Mouse (Mus musculus): ENCODE data around the gene Gm11111.
"Not testable (repeated sequence)": the region's sequence is repeated elsewhere in the genome, so short reads cannot be mapped to it uniquely, and the experiment has no call there.

Gm11111 gene

DNA sequence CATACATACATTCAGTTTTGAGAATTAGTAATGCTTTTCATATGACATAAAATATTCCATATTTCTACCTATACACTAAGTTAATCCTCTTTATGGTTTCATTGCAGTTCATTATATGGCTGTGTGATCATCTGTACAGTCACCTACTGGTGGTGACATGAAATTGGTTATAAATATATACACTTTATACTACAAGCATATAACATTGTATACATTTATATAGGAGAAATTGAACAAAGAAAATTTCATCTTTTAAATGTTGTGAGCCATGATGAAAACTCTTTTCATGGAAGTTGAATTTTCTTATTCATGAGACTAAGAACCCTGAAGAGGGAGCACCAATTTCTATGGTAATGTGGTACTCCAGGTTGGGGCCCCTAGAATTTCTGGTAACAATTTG lies at the start of gene Gm11111:
TSS of gene Gm11111 (plus strand) at position 301 of the 400 bp plus-strand sequence.
- no peak for DNase-seq (ENCODE audit: low read depth, low spot score)

DNA sequence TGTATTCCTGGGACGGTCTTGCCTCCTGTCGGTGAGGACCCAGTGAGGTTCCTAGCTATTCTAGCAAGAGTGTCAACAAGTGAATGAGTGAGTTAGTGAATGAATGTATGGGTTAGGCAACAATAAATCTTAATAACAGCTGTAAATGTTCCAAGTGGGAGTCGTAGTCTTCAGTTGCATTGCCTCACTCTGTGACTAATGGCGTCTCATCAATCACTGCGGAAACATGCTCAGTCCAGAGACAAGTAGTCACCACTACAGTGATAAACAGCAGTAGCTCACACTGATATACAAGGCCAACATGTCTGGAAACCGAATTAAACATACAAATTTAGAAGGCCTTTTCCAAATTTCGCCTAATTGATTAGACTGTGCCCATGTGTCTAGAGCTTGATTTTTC lies 36.3 kb upstream of the Gm11111 start:
- DNase-seq (ENCODE audit: low read depth, low spot score) = no peak

DNA sequence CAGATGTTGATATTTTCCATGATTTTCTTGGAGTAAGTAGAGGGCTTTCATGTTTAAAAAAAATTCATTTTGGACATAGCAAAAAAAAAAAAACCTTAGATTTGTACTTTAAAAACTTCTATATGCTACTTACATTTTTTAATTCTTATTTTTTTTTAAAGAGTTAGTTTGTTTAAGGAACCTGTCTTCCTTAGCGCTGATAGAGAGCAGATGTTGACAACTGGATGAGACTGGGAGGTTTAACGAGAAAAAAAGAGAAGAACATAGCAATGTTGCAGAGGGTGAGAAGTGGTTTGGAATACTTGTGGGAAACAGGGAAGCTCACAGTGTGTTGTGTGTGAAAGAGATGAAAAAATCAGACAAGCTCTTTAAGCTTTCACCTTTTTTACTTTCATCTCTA lies 32.4 kb upstream of the Gm11111 start:
- no peak for DNase-seq (ENCODE audit: low read depth, low spot score)

DNA sequence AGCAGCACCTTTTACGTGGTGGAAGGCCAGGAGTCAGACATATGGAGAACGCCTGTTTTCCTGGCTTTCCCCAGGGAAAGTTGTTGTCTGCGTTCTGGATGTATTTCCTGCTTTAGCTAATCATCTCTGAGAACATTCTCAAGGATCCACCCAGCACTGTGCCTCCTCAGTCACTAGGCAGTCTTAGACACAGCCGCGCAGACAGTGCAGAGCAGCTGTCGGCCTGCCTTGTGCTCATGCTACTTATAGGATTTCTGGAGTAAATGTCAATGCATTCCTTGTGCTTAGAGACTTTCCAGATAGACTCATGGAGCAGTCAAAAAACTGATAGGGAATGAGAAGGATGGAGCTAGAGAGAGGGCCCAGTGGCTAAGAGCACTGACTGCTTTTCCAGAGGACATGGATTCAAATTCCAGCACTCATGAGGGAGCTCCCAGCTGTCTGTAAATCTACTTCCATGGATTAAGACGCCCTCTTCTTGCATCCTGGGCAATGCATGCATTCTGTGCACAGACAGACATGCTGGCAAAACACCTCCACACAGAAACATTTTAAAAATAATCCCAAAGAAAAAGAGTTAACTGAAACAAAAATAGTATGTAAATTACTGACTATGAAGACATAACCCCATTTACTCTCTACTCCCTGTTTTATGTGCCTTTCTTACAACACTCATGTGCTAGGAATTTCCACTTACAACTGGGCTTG lies 30.1 kb upstream of the Gm11111 start:
- DNase-seq (ENCODE audit: low read depth, low spot score) = no peak

DNA sequence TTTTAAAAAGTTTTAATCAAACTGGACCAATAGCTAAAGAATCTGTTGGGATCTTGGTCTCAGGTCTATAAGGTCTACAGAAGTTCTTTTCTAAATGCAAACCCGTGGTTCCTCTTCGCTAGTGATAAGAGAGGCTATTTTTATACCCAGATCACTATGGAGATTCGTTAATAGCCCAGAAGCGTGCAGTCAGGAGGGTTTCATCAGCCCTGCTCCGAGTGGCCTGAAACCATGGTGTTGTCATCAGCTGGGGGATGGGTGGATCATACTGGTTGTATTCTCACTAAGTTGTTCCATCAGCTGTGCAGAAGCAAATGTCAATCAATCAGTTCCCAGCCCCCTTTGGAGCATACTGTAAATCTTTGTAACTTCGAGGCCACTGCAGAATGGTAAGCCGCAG lies 29.4 kb upstream of the Gm11111 start:
- no peak for DNase-seq (ENCODE audit: low read depth, low spot score)

DNA sequence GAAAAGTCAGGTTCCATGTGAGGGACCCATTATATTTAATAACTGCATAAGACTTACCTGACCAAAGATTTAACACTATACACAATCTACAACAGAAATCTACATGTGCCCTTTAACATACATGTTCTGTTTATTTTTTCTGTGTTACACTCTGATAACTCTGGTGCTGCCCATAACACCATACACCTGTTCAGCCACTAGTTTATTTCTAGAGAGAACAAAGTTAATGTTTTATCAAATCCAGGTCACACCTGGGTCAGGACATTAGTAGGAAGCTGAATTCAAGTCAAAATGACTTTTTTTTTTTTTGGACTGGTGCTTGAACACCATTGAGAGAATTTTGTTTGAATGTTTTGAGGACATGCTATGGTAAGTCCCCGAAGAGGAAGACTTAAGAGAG lies 28.7 kb upstream of the Gm11111 start:
- DNase-seq (ENCODE audit: low read depth, low spot score) = no peak

DNA sequence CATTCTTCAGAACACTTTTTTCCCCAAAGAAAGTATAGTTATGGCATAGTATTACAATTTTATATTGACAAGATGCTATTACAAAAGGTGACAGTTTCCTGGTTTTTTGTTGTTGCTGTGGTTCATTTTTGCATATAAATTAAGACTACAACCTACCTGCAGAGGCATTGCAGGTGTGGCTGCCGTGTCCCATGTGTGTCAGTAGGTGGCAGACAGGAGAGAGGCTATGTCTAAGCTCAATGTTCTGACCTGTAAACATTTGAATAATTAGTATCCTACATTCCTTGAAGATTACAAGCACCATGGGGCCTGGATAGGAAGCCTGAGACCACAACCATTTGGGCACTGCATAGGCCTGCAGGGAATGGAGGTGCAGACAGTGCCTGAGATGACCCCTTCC lies 11.2 kb upstream of the Gm11111 start:
- no peak for DNase-seq (ENCODE audit: low read depth, low spot score)

DNA sequence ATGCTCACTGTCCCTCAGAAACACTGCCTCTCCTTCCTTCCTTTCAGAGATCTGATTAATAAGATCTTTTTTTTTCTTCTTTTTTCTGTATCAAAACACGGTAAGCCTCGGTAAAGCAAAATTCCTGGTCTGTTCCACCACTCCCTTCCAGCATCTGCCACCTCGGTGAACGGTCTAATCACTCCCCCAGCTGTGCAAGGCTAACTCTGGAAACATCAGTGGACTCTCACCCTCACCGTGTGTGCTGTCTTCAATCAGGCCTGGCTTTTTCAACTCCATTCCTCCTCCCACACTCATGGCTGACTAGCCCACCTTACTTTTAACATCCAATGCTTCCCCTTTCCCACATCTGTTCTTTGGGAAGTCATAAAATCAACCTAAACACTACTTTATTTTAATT lies 2.2 kb upstream of the Gm11111 start:
- no peak for DNase-seq (ENCODE audit: low read depth, low spot score)

DNA sequence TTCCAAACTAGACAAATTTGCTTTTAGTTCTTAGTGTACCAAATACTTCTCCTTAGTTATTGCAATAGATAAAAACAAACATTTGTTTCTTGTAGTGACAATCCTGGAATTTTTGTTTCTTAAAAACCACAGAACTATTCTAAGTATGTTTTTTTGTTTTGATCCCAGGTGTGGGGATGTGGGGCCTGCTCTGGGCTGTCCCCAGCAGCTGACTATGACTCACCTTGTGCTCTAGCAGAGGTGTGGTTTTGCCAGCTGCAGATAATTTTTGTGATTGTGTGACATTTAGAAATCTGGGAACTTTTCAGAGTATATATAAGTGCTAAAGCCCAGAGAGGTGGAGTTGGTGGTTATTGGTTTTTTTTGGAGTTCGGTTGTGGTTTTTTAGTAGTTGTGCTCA lies 1.6 kb upstream of the Gm11111 start:
- DNase-seq (ENCODE audit: low read depth, low spot score) = no peak

DNA sequence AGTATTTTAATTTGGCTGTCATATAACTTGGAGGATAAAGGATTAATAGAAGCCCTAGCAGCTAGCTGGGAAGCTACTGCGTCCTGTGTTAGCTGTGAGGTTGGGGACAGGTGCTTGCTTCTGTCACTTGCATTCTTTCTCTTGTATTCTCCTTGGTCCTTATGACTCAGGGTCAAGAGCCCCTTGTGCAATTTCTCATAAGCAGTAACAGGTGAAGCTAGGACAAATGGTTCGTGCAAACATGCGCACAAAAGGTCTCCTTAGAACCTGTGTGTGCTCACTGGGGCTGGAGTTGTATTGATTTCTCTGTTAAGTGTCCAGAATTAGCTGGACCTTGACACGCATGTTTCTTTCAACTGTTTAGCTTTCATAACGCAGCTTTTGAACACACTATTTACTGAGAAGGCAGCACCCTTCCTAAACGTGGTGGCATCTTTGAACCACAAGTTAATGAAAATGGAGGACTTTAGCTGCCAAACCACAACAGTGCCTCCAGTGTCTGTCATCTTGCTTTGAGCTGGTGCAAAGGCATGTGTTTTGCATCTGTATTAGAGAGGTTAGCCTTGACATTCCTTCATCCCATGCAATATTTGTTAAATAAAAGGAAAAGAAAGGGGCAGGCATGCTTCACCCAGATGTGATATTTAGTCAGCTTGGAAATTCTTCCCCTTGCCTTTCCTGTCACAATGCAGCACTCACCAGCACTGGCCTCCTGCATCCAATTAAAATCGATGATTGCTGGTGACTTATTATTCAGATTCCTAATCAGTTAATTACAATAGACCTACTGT lies 511 bp downstream of the Gm11111 start:
- DNase-seq (ENCODE audit: low read depth, low spot score) = no peak

DNA sequence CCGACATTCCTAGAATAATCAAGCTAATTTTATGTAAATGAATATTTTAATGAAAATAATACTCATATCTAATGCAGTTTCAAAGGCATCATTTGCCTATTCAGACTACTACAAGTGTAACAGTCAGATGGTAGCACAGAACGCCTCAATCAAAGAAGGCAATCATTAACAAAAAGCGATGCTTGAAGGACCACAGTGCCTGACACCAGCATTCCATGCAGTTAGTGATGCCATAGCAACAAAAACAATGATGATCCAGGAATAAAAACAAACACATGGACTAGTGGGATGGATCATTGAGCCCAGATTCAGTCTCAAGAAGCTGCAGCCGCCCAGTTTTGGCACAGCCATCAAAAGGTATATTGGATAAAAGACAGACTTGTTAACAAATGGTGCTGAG lies 8.8 kb downstream of the Gm11111 start:
- no peak for DNase-seq (ENCODE audit: low read depth, low spot score)

DNA sequence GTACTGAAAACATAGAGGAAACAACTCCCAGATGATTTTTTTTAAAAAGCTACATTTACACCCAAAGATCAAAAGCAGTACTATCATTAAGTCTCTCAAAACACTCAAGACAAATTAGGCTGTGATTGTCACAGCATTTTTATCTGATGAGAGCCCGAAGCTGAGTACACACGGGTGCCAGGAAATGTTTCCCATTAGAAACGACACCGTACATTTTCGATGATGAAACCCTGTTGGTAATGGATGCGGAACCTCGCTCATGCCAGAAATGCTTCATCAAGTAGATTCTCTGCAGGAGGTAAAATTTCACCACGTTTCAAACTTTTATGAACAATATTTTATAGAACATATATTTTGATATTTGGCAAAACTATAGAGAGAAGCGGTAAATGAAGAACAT lies 10.3 kb downstream of the Gm11111 start:
- no peak for DNase-seq (ENCODE audit: low read depth, low spot score)

DNA sequence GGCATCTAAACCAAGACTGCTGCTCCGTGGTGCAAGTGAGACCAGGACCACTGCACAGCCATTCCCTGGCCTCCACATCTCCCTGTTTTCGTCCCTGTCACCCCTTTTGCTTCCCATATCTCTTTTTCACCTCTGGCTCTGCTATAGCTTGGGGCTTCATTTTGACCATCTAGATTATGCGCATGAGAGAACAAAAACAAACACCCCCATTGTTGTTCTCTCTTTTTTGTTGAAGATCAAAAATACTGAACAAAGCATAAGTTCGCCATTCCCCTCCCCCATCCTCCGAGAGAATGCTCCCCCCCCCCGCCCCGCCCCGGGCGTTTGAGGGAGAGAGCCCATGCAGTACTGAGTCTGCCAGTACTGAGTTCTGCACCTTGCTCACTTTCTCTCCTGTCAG lies 11.3 kb downstream of the Gm11111 start:
- no peak for DNase-seq (ENCODE audit: low read depth, low spot score)

DNA sequence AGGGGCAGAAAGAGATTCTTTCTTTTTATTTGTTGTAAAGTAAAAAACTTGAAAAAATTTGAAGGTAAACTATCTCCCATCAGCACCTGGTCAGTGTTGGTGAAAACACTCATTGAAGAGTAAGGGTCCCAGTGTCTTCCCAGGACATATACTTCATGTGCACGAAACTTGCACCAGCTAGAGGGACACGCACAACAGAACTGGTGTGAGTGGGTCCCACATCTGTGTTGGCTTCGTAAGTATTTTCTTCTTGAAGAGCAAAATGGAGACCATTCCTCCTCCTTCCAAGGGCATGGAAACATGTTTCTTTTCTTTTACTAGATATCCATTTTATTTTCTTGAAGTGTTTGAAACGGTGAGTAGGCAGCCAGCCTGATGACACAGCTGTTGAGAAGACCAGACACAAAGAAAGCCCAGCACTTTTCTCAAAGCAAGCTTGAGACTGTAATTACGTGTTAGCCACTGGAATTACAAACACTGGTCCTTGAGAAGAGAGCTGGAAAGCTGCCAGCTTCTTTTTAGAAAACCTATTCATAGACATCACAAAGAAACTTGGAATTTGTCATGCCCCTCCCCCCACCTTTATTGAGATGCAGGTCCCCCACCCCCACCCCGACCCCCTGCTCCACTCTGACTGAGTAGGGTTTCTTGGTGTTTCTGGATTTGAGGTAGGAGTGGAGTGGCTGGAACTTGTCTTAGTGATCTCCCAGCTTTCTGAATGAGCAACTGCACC lies 14.1 kb downstream of the Gm11111 start:
- DNase-seq (ENCODE audit: low read depth, low spot score) = no peak

DNA sequence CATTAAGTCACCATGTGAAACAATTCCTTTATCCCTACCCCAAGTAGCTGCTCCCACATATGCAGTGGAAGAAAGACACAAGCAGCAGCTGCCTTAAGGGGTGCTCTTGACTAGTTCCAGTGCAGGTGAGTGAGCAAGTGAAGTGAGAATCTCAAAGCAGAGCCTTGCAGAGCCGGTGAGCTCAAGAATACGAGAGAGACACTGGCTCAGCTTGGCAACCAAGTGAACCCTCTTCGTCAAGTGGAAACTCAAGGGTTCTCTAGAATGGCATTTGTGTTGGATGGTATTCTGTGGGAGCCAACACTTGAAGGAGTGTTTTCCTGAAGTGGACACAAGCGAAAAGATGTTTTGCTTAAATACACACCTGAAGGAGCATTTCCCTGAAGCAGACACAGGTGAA lies 16.0 kb downstream of the Gm11111 start:
- DNase-seq (ENCODE audit: low read depth, low spot score) = no peak

DNA sequence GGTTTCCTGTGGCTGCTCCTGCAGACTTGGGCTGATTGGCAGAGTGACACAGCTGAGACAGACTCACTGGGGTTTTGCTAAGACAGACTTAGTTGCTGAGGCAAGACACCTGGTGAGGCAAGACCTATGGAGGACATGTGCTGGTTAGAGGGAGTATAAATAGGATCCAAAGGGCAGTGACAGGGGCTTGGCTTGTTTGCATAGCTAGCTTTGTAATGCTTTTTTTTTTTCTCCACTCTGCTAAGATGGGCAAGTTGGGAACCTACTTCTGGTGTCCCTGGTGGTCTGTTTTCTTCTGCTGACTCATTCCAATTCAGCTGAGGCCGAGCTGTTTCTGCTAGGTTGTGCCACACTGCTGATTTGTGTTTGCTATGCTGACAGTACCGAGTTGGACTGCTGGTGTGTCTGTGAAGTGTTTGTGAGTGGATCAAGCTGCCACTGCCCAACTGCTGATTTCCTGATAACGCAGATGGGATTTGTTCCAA lies 16.6 kb downstream of the Gm11111 start:
- DNase-seq (ENCODE audit: low read depth, low spot score) = no peak

DNA sequence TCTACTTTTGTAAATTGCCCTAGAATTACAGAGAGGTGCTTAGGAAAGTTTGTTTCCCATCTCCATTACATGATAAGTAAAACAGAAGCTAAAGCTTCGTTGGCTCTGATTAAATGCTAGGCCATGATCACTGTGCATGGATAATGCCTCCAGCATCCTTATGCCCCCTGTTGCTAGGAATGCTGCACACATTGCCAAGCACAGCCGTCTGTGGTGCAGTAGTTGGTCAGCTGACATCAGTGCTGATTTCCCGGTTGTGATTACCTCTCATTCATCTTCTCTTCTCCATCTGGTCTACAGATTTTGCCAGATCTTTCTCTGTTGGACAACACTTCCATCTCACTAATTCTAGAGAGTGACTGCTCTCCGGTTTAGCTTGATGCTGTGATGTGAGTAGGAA lies 19.9 kb downstream of the Gm11111 start:
- no peak for DNase-seq (ENCODE audit: low read depth, low spot score)

DNA sequence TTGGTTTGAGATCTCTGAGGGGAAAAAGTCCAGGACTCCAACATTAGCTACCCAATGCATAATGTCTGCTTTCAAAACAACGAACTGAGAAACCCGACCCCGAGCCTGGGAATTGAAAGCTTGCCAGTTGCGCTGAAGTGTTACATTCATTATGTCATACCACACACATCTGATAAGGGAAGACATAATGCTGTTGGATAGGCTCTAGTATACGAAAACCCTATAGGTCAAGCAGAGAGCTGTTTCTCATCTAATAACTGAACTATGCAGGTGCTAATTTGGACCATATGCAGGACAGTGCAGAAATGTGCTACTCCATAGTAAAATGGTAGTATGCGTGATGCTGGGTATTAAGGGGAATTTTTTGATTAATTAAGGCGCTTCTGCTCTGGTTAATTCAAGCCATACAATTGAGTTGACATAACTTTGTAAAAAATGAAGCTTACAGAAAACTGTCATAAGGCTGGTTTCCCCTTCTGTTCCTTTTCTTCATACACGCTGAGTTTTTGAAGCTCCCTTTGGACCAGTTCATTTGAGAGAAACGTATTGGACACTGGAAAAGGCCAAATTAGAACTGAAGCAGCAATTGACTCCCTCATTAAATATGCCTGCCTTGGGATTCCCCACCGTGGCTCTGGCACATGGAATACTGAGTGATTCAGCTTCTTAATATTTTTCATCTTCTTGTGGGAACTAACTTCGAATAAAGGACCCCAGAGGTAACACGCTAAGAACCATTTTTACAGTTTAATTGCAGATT lies 22.4 kb downstream of the Gm11111 start:
- no peak for DNase-seq (ENCODE audit: low read depth, low spot score)

DNA sequence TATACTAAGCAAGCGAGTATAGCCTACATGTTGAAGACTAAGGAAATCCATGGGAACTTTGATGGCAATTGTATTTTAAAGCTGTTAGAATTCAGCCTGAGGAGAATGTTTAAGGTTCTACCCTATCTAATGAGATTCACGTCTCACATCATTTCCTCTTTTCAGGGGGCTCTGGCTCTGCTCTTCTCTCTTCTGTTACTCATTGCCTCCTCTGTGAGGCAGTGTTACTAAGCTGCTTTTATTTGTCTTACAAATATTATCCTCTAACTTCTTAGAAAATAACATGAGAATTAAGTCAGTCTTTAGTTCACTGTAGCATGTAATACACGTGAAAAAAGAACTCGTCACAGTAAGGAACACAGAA lies 23.0 kb downstream of the Gm11111 start:
- no peak for DNase-seq (ENCODE audit: low read depth, low spot score)

DNA sequence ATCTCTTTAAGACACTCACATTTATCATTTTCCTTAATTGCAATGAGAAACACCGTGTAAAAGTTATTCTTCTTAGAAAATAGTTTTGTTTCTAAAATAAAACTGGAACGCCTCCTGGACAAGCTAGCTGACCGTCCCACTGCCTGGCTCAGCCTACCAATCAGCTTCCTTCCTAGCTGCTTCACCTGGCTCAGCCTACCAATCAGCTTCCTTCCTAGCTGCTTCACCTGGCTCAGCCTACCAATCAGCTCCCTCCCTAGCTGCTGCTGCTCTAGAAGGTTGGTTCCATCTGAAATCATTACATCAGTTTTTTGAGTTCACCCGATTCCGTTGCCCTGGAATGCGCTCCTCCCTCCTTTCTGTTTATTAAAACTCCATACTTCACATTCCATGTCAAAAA lies 24.0 kb downstream of the Gm11111 start:
- DNase-seq (ENCODE audit: low read depth, low spot score) = not testable (repeated sequence)

DNA sequence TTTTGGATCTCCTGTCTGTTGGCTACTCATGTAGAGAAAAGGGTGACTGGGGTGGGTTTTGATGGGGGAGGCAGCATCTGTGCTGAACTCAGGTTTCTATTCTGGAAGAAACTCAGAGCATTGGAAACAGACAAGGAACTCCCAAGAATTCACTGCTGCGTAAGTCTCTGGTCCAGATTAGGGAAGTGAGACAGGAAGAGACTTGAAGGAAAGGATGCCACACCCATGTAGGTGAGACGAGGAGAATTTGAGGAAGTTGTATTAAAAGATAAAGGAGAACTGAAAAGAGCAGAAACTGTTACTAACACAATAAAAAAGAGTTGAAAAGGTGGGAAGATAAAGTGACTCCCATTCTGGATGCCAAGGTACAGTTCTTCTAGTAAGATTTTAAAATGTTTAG lies 25.9 kb downstream of the Gm11111 start:
- DNase-seq (ENCODE audit: low read depth, low spot score) = no peak

DNA sequence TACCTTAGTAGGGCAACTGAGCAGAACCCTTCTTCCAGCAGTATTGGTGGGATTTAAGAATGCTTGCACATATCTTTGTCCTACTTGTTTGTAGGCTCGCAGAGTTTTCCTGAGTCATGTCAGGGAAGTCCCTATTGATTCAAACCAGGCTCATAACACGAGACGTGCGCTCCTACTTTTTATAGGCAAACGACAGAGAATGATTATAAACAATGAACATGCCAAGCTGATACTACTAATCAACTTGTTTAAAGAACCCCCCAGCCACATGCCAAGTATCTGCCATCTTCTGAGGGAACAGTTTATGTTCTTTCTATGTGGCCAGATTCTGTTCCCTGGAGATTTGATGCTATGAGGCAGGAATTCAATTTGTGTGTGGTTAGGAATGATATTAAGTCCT lies 28.3 kb downstream of the Gm11111 start:
- DNase-seq (ENCODE audit: low read depth, low spot score) = no peak
